Mouse (Mus musculus) forebrain, embryonic 10.5 days (tissue): ENCODE measurements at regions not wholly inside any gene's neighbourhood (a gene's known extent, or its start where the extent isn't known, plus 50 kb on each side); places are given as distances from the start of the nearest gene placed in this dataset.

ENCODE experiments used
- DNase-seq: peaks from one replicate; pipeline ENCODE4 v3.0.0-alpha.2; 2017; ENCODE audit warnings: low spot score; ENCODE audit errors: extremely low spot score
- H3K27ac ChIP-seq: fragments of 300-500 bp; sonication (generic); 2 replicates; pipeline ENCODE4 v1.5.1; 2016; ENCODE audit warnings: mild to moderate bottlenecking
- H3K27me3 ChIP-seq: fragments of 300-500 bp; sonication (generic); 2 replicates; pipeline ENCODE4 v1.6.1; 2016; ENCODE audit warnings: mild to moderate bottlenecking; ENCODE audit not compliant: poor library complexity, severe bottlenecking
- H3K36me3 ChIP-seq: fragments of 300-500 bp; sonication (generic); replicated peaks from 2 replicates; pipeline ENCODE4 v1.6.1; 2016; ENCODE audit warnings: mild to moderate bottlenecking, moderate library complexity
- H3K4me1 ChIP-seq: fragments of 300-500 bp; sonication (generic); 2 replicates; pipeline ENCODE4 v1.6.1; 2016
- H3K4me3 ChIP-seq: fragments of 300-500 bp; sonication (generic); 2 replicates; pipeline ENCODE4 v1.5.1; 2016; ENCODE audit warnings: mild to moderate bottlenecking, moderate library complexity
- H3K9me3 ChIP-seq: fragments of 300-500 bp; sonication (generic); 2 replicates; pipeline ENCODE4 v1.6.1; 2016; ENCODE audit warnings: mild to moderate bottlenecking, moderate library complexity
- WGBS: fragments of 180-500 bp; shearing (Covaris S2); methylation state at CpG from one replicate; pipeline ENCODE4 v1.1.7; 2016; 5-methylcytosine and 5-hydroxymethylcytosine counted together

- DNase-seq: no peak
- no peak overlapping the region for H3K4me3 ChIP-seq
- H3K4me1 ChIP-seq: no peaks in the 10 kb centered on the region
- no peaks in the 10 kb centered on the region for H3K27me3 ChIP-seq
- no peaks in the 10 kb centered on the region for H3K9me3 ChIP-seq
- H3K36me3 ChIP-seq: no peaks in the 10 kb centered on the region
- 48% methylated on average over 1 of the region's 1 CpGs for WGBS
- H3K27ac ChIP-seq: no peak overlapping the region
Observed at GRCm38 (mm10) chr11:38886466-38886865, 1650.7 kb upstream of the Tenm2 start.

- 27% methylated on average over 9 of the region's 9 CpGs for WGBS
- H3K27ac ChIP-seq: no peak overlapping the region
- DNase-seq: no peak
- no peak overlapping the region for H3K4me3 ChIP-seq
- no peaks in the 10 kb centered on the region for H3K27me3 ChIP-seq
- no peaks in the 10 kb centered on the region for H3K9me3 ChIP-seq
- peaks cover 7% of the 10 kb centered on the region for H3K4me1 ChIP-seq
- no peaks in the 10 kb centered on the region for H3K36me3 ChIP-seq
Observed at GRCm38 (mm10) chr11:38861622-38862345, 1626.0 kb upstream of the Tenm2 start.

- Histone ChIP-seq H3K9me3 (no peaks in the 10 kb centered on the region), H3K27ac (no peak overlapping the region), H3K4me1 (peaks cover 3% of the 10 kb centered on the region), H3K36me3 (no peaks in the 10 kb centered on the region), H3K27me3 (no peaks in the 10 kb centered on the region), H3K4me3 (no peak overlapping the region)
- 88% methylated on average over 9 of the region's 9 CpGs for WGBS
- no peak for DNase-seq
Observed at GRCm38 (mm10) chr11:38856645-38857044, 1620.9 kb upstream of the Tenm2 start.

- DNase-seq: no peak
- Histone ChIP-seq H3K4me3 (no peak overlapping the region), H3K36me3 (no peaks in the 10 kb centered on the region), H3K27me3 (no peaks in the 10 kb centered on the region), H3K9me3 (no peaks in the 10 kb centered on the region), H3K4me1 (no peaks in the 10 kb centered on the region), H3K27ac (no peak overlapping the region)
- 82% methylated on average over 5 of the region's 5 CpGs for WGBS
Observed at GRCm38 (mm10) chr11:38829148-38829547, 1593.4 kb upstream of the Tenm2 start.

- Histone ChIP-seq H3K4me3 (no peak overlapping the region), H3K4me1 (no peaks in the 10 kb centered on the region), H3K9me3 (no peaks in the 10 kb centered on the region), H3K27me3 (no peaks in the 10 kb centered on the region), H3K36me3 (no peaks in the 10 kb centered on the region), H3K27ac (no peak overlapping the region)
- WGBS: 79% methylated on average over 2 of the region's 2 CpGs
- no peak for DNase-seq
Observed at GRCm38 (mm10) chr11:38828375-38828774, 1592.6 kb upstream of the Tenm2 start.

- H3K27me3 ChIP-seq: no peaks in the 10 kb centered on the region
- 95% methylated on average over 1 of the region's 1 CpGs for WGBS
- H3K27ac ChIP-seq: no peak overlapping the region
- DNase-seq: no peak
- no peaks in the 10 kb centered on the region for H3K36me3 ChIP-seq
- no peaks in the 10 kb centered on the region for H3K4me1 ChIP-seq
- no peak overlapping the region for H3K4me3 ChIP-seq
- H3K9me3 ChIP-seq: no peaks in the 10 kb centered on the region
Observed at GRCm38 (mm10) chr11:38825172-38825753, 1589.5 kb upstream of the Tenm2 start.

GRCm38 (mm10) chr11:38818141-38818540, 1582.4 kb upstream of the Tenm2 start:
- H3K27ac ChIP-seq: no peak overlapping the region

GRCm38 (mm10) chr11:38783548-38783947, 1547.8 kb upstream of the Tenm2 start:
- 72% methylated on average over 4 of the region's 4 CpGs for WGBS
- H3K27ac ChIP-seq: no peak overlapping the region

More at GRCm38 (mm10) chr11:38818141-38818540, 1582.4 kb upstream of the Tenm2 start:
- Histone ChIP-seq H3K27me3 (no peaks in the 10 kb centered on the region), H3K4me3 (no peak overlapping the region), H3K36me3 (no peaks in the 10 kb centered on the region), H3K4me1 (no peaks in the 10 kb centered on the region), H3K9me3 (no peaks in the 10 kb centered on the region)
- WGBS: 85% methylated on average over 3 of the region's 3 CpGs
- no peak for DNase-seq

GRCm38 (mm10) chr11:38779585-38779984, 1543.8 kb upstream of the Tenm2 start:
- no peaks in the 10 kb centered on the region for H3K27me3 ChIP-seq
- H3K4me3 ChIP-seq: no peak overlapping the region
- no peak overlapping the region for H3K27ac ChIP-seq
- 87% methylated on average over 1 of the region's 1 CpGs for WGBS
- no peaks in the 10 kb centered on the region for H3K9me3 ChIP-seq
- no peaks in the 10 kb centered on the region; the same call in 1 of the 2 replicates for H3K4me1 ChIP-seq
- DNase-seq: no peak
- no peaks in the 10 kb centered on the region for H3K36me3 ChIP-seq

More at GRCm38 (mm10) chr11:38783548-38783947, 1547.8 kb upstream of the Tenm2 start:
- H3K9me3 ChIP-seq: no peaks in the 10 kb centered on the region
- no peaks in the 10 kb centered on the region; the same call in 1 of the 2 replicates for H3K4me1 ChIP-seq
- no peaks in the 10 kb centered on the region for H3K36me3 ChIP-seq
- H3K4me3 ChIP-seq: no peak overlapping the region
- no peaks in the 10 kb centered on the region for H3K27me3 ChIP-seq
- DNase-seq: no peak

GRCm38 (mm10) chr11:38762241-38762640, 1526.5 kb upstream of the Tenm2 start:
- Histone ChIP-seq H3K9me3 (no peaks in the 10 kb centered on the region), H3K36me3 (no peaks in the 10 kb centered on the region), H3K27me3 (no peaks in the 10 kb centered on the region), H3K4me3 (no peak overlapping the region), H3K27ac (no peak overlapping the region), H3K4me1 (no peaks in the 10 kb centered on the region)
- DNase-seq: no peak
- WGBS: 81% methylated on average over 2 of the region's 2 CpGs

GRCm38 (mm10) chr11:38747549-38747948, 1511.8 kb upstream of the Tenm2 start:
- H3K27me3 ChIP-seq: no peaks in the 10 kb centered on the region
- WGBS: 57% methylated on average over 3 of the region's 3 CpGs
- no peak overlapping the region for H3K4me3 ChIP-seq
- H3K9me3 ChIP-seq: no peaks in the 10 kb centered on the region
- no peak overlapping the region for H3K27ac ChIP-seq
- DNase-seq: peak; percentile 42
- H3K4me1 ChIP-seq: no peaks in the 10 kb centered on the region
- no peaks in the 10 kb centered on the region for H3K36me3 ChIP-seq

- Histone ChIP-seq H3K4me3 (no peak overlapping the region), H3K4me1 (no peaks in the 10 kb centered on the region), H3K36me3 (no peaks in the 10 kb centered on the region), H3K27me3 (no peaks in the 10 kb centered on the region), H3K27ac (no peak overlapping the region), H3K9me3 (no peaks in the 10 kb centered on the region)
- no peak for DNase-seq
- WGBS: 77% methylated on average over 2 of the region's 2 CpGs
Observed at GRCm38 (mm10) chr11:38729101-38729500, 1493.3 kb upstream of the Tenm2 start.

- no peaks in the 10 kb centered on the region for H3K9me3 ChIP-seq
- WGBS: 95% methylated on average over 3 of the region's 3 CpGs
- H3K27ac ChIP-seq: no peak overlapping the region
- no peaks in the 10 kb centered on the region for H3K4me1 ChIP-seq
- DNase-seq: no peak
- no peaks in the 10 kb centered on the region for H3K27me3 ChIP-seq
- no peaks in the 10 kb centered on the region for H3K36me3 ChIP-seq
- no peak overlapping the region for H3K4me3 ChIP-seq
Observed at GRCm38 (mm10) chr11:38715697-38716096, 1479.9 kb upstream of the Tenm2 start.
